Mouse (Mus musculus) MEL (cell line): ENCODE measurements around the gene Synpo2.

Experiments used
- CHD2 ChIP-seq: IDR thresholded peaks from 2 replicates; pipeline ENCODE4 v1.6.1; 2011; ENCODE audit warnings: low read length, improper control_type of control experiment
- CTCF ChIP-seq, 3 experiments: IDR thresholded peaks in 2 of 3; conservative IDR thresholded peaks in 1 of 3; 2 replicates each; pipeline ENCODE4 v1.5.1; 2011 to 2012; ENCODE audit warnings: low read length in 3 of 3, low read depth in 2 of 3, mild to moderate bottlenecking in 2 of 3, improper control_type of control experiment in 1 of 3, inconsistent platforms in 1 of 3, mixed read lengths in 1 of 3, moderate library complexity in 1 of 3; ENCODE audit not compliant: control insufficient read depth in 1 of 3, insufficient read depth in 1 of 3, poor library complexity in 1 of 3, severe bottlenecking in 1 of 3
- EP300 ChIP-seq, 2 experiments: IDR thresholded peaks; 2 replicates each; pipeline ENCODE4 v1.6.1; 2011; ENCODE audit warnings: improper control_type of control experiment in 2 of 2, low read length in 2 of 2, low read depth in 1 of 2, mild to moderate bottlenecking in 1 of 2
- GATA1 ChIP-seq: IDR thresholded peaks from 2 replicates; pipeline ENCODE4 v1.6.1; 2011; ENCODE audit warnings: low read depth, low read length, improper control_type of control experiment
- MAFK ChIP-seq: IDR thresholded peaks from 2 replicates; pipeline ENCODE4 v1.6.1; 2011; ENCODE audit warnings: low read depth, mild to moderate bottlenecking, low read length, improper control_type of control experiment, borderline replicate concordance
- POLR2A ChIP-seq, 2 experiments: IDR thresholded peaks; 2 replicates each; pipeline ENCODE4 v1.6.1; 2011 to 2012; ENCODE audit warnings: low read length in 2 of 2, mild to moderate bottlenecking in 2 of 2, control low read depth in 1 of 2, improper control_type of control experiment in 1 of 2, low read depth in 1 of 2, moderate library complexity in 1 of 2; ENCODE audit not compliant: control insufficient read depth in 1 of 2, insufficient read depth in 1 of 2, poor library complexity in 1 of 2
- RCOR1 ChIP-seq: IDR thresholded peaks from 2 replicates; pipeline ENCODE4 v1.6.1; 2012; ENCODE audit warnings: low read depth, mild to moderate bottlenecking, inconsistent platforms, low read length, improper control_type of control experiment
- TBP ChIP-seq: IDR thresholded peaks from 2 replicates; pipeline ENCODE4 v1.8.0; 2011; ENCODE audit warnings: low read depth, low read length, improper control_type of control experiment
- UBTF ChIP-seq: IDR thresholded peaks from 2 replicates; pipeline ENCODE4 v1.6.1; 2012; ENCODE audit warnings: low read depth, mild to moderate bottlenecking, inconsistent platforms, low read length, improper control_type of control experiment, moderate library complexity, borderline replicate concordance; ENCODE audit not compliant: insufficient read depth
- USF1 ChIP-seq: IDR thresholded peaks from 2 replicates; pipeline ENCODE4 v1.6.1; 2014; ENCODE audit warnings: low read depth, mild to moderate bottlenecking, inconsistent platforms, low read length, improper control_type of control experiment, moderate library complexity
- ZMIZ1 ChIP-seq: IDR thresholded peaks from 2 replicates; pipeline ENCODE4 v1.6.1; 2012; ENCODE audit warnings: low read depth, mild to moderate bottlenecking, inconsistent platforms, low read length, improper control_type of control experiment, moderate library complexity
- ZNF384 ChIP-seq: IDR thresholded peaks from 2 replicates; pipeline ENCODE4 v1.6.1; 2012; ENCODE audit warnings: low read depth, mild to moderate bottlenecking, inconsistent platforms, low read length, improper control_type of control experiment

- TF ChIP-seq CHD2 = no peak
- no peak for TF ChIP-seq ZMIZ1
- TF ChIP-seq CTCF (IDR thresholded peaks at IDR 0.05 in 2 of 3, conservative IDR thresholded peaks at IDR 0.05 in 1 of 3; ENCODE audit: control insufficient read depth in 1 of 3, insufficient read depth in 1 of 3, low read depth in 2 of 3, low read length in 3 of 3, poor library complexity in 1 of 3, severe bottlenecking in 1 of 3) = no peak
- TF ChIP-seq POLR2A (IDR thresholded peaks at IDR 0.05; ENCODE audit: control insufficient read depth in 1 of 2, insufficient read depth in 1 of 2, low read depth in 1 of 2, low read length in 2 of 2, poor library complexity in 1 of 2) = no peak
- TF ChIP-seq MAFK = no peak
- no peak for TF ChIP-seq RCOR1
- no peak for TF ChIP-seq ZNF384
- no peak for TF ChIP-seq EP300 (IDR thresholded peaks at IDR 0.05; ENCODE audit: low read depth in 1 of 2, low read length in 2 of 2)
- no peak for TF ChIP-seq USF1
- no peak for TF ChIP-seq UBTF
- no peak for TF ChIP-seq GATA1
- TF ChIP-seq TBP = no peak
Observed at GRCm38 (mm10) chr3:123187370-123188124, 48.4 kb downstream of the Synpo2 start.
